Mouse (Mus musculus): ENCODE measurements around the gene Bmp2.
A peak's percentile ranks its signal among the peaks of the same experiment; 100 is the strongest.

Gene Bmp2

DNA sequence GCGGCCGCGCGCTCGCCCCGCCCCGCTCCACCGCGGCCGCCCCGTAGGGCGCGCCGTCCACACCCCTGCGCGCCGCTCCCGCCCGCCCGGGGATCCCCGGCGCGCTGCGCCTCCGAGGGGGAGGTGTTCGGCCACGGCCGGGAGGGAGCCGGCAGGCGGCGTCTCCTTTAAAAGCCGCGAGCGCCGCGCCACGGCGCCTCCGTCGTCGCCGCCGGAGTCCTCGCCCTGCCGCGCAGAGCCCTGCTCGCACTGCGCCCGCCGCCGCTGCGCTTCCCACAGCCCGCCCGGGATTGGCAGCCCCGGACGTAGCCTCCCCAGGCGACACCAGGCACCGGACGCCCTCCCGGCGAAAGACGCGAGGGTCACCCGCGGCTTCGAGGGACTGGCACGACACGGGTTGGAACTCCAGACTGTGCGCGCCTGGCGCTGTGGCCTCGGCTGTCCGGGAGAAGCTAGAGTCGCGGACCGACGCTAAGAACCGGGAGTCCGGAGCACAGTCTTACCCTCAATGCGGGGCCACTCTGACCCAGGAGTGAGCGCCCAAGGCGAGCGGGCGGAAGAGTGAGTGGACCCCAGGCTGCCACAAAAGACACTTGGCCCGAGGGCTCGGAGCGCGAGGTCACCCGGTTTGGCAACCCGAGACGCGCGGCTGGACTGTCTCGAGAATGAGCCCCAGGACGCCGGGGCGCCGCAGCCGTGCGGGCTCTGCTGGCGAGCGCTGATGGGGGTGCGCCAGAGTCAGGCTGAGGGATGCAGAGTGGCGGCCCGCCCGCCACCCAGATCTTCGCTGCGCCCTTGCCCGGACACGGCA lies at the start of gene Bmp2:
Gene Bmp2, plus strand, starts transcription at position 129 of the 811 bp plus-strand sequence.
- peak; percentile 40 for DNase-seq (ENCODE audit: low read depth, low spot score)

- no peak for DNase-seq (ENCODE audit: low read depth, low spot score)
Measured at GRCm38 (mm10) chr2:133505678-133506077, 46.3 kb upstream of the Bmp2 start.

DNA sequence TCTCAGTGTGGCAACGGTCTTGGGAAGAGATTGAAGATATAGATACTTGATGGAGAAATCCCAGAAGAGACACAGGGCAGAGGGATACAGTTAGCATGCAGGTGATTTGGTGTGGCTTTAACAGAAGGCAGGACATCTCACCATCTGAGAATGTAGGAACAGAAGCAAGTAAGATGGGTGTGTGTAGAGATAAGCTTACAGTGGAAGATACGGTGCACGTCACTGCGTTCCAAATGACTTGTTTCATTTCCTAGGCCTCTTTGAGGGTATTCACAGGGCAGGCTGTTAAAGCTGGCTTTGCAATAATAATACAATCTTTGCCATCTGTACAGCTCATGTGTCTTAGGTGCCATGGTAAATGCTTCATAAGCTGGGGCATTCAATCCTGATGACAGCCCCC lies 44.9 kb upstream of the Bmp2 start:
- DNase-seq (ENCODE audit: low read depth, low spot score) = no peak

- no peak for DNase-seq (ENCODE audit: low read depth, low spot score)
Measured at GRCm38 (mm10) chr2:133509141-133509540, 42.8 kb upstream of the Bmp2 start.

GRCm38 (mm10) chr2:133511011-133511779 lies 40.8 kb upstream of the Bmp2 start:
- no peak for DNase-seq (ENCODE audit: low read depth, low spot score)

DNA sequence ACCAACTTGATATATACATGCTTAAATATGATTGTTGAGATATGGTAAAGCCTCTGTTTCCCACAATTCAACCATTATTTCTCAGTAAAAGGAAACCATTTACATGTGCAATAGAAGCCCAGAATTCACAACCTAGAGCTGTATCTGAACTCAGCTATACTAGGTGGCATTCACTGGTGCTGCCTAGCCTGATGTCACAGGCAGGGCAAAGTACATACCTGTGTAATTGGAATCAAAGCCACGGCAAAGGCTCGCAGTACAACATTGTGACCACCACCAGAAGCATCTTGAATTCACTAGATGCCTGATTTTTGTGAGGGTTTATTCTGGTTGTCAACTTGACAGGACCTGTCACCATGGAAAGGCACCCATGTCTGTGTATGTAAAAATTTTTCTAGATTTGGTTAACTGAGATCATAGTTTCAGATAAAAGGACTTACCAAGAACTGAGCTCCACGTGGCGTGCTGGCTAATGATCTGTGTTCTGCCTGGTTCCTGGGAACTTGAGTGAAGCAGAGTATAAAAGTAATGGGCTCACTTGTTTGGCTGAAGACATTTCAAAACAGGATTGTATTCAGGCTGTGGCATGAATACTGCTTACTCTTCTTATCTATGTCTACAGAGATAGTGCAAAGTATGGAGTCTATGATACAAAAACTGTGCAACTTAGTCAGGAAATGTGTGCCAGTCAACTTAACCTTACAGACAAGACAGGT lies 35.5 kb upstream of the Bmp2 start:
- DNase-seq (ENCODE audit: low read depth, low spot score) = no peak

- DNase-seq (ENCODE audit: low read depth, low spot score) = no peak
Measured at GRCm38 (mm10) chr2:133517867-133518266, 34.1 kb upstream of the Bmp2 start.

DNA sequence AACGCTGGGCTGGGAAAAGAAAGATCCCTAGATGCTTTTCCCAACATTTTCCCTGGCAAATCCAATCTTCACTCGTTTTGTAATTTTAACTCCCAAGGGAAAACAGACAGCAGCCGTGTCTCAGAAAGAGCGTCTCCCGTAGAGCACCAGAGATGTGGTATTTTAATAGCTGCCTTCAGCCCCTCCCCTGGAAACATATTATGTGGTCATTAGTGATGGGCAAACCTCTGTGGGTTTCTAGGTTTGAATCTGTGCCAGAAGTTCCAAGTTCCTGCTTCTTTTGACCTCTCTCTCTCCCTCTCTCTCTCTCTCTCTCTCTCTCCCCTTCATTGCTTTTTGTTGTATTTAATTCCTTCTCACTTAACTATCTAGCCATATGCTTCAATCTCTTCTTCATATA lies 30.8 kb upstream of the Bmp2 start:
- DNase-seq (ENCODE audit: low read depth, low spot score) = peak; percentile 14

DNA sequence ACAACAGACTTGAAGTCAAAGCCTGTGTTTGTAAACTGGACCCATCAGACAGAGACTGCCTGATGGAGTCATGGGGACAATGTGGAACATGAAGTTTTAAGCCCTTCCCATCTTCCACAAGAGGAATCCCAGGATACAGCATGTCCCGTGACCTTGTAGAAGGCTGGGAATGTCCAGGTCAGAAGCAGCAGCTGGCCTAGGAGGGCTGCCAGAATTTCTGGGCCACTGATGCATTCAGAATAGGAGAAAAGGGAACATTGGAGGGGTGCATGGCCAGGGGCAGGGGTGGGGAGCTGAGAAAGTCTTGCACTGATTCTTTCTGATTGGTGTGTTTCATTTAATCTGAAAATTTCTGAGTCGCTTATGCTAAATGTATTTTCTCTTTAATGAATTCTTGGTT lies 29.8 kb upstream of the Bmp2 start:
- DNase-seq (ENCODE audit: low read depth, low spot score) = peak; percentile 65

GRCm38 (mm10) chr2:133525621-133526181 lies 26.3 kb upstream of the Bmp2 start:
- no peak for DNase-seq (ENCODE audit: low read depth, low spot score)

GRCm38 (mm10) chr2:133529396-133529795 lies 22.6 kb upstream of the Bmp2 start:
- peak; percentile 68 for DNase-seq (ENCODE audit: low read depth, low spot score)

DNA sequence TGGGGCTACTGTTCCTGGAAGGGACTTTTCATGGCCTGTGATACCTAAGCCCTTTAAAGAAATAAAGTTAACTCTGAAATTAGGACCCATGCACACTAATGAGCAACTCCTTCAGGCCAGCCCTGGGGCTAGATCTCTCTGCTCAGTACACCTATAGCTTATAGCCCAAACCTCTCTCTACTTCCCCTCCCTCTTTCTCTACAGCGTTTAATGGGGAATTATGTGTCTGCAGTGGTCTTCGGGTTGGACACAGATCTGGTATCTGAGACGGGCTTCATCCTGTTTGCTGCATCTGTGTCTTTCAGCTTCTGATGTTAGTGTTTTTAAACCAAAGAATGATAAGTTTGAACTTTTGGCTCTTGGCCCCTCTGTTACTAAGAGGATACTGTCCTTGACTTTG lies 18.9 kb upstream of the Bmp2 start:
- DNase-seq (ENCODE audit: low read depth, low spot score) = no peak

DNA sequence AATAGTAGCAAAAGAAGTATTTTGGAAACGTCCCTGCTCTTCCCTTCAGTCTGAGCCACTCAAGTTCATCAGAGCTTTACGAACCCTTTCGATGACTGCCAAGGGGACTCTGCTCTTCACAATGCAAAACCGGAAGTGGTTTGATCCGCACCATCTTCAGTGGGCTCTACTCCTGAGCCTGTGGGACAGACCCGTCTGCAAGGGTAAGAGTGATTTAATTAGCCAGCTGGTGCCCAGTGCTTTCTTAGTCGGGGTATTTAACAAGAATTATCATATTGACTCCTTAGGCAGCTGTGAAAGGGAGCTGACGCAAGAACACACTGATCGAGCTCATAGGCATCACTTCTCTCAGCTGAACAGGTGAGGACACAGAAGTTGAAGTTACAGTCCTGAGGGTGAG lies 16.5 kb upstream of the Bmp2 start:
- DNase-seq (ENCODE audit: low read depth, low spot score) = no peak

DNA sequence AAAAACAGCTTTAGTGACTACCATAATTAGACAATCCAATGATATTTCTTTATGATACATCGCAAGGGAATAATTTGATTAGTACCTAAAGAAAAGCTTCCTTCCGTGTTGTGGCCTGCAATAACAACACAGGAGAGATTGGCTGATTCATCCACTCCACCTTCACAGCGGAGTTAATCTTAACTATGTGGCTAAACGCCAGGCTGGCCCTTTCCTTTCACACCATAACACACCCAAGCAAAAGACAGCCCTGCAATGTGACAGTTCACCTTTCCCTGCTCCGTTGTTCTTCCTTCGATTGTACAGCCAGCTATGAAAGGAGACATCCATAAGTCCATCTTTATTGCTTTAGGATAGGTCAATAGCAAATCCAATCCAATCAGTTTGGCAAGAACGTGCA lies 15.1 kb upstream of the Bmp2 start:
- DNase-seq (ENCODE audit: low read depth, low spot score) = no peak

- DNase-seq (ENCODE audit: low read depth, low spot score) = no peak
Measured at GRCm38 (mm10) chr2:133540702-133541101, 11.3 kb upstream of the Bmp2 start.

DNA sequence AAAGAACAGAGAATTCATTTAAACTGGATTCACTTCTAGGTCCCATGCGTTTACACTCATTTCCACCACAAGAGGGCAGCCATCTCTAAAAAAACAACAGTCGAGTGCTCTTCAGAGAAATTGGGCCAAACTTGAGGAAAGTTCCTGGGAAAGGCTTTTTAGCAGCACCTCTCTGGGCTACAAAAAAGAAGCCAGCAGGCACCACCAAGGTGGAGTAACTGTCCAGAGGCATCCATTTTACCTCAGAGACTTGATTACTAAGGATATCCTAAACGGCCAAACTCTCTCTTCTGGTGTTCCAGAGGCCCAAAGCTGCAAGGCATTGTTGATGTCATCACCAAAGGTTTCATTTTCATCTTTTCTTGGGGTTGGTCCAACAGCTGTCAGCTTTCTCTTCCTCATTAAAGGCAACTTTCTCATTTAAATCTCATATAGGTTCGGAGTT lies 1.7 kb upstream of the Bmp2 start:
- peak; percentile 32 for DNase-seq (ENCODE audit: low read depth, low spot score)

GRCm38 (mm10) chr2:133552842-133553465 lies 995 bp downstream of the Bmp2 start:
- DNase-seq (ENCODE audit: low read depth, low spot score) = peak; percentile 25

GRCm38 (mm10) chr2:133553911-133554285 lies 1.9 kb downstream of the Bmp2 start:
- DNase-seq (ENCODE audit: low read depth, low spot score) = no peak

- peak; percentile 34 for DNase-seq (ENCODE audit: low read depth, low spot score)
Measured at GRCm38 (mm10) chr2:133554286-133555021, 2.5 kb downstream of the Bmp2 start.

- no peak for DNase-seq (ENCODE audit: low read depth, low spot score)
Measured at GRCm38 (mm10) chr2:133564248-133564886, 12.4 kb downstream of the Bmp2 start.

All from skeletal muscle tissue, adult 2 months (tissue).